Mouse (Mus musculus) heart, adult 18-20 months (tissue): ENCODE results near the gene Pold4. TPM values are rescaled to one million over a fixed set of nuclear protein-coding genes. Genes with fewer than 3 reads are reported as not detected.

Experiments used
- DNase-seq, 2 experiments: peaks; one replicate each; pipeline ENCODE4 v3.0.0; 2021 to 2022; ENCODE audit warnings: mixed read lengths in 1 of 2
- long read RNA-seq, 2 experiments: library from polyadenylated mRNA; stranded (forward); transcript quantifications; one replicate each; pipeline ENCODE4 v2.0.0; 2021
- total RNA-seq, 2 experiments: library from RNA; stranded (reverse); gene quantifications; 2 replicates each; pipeline ENCODE4 v1.2.3; 2021

Gene Pold4
- 10 to 100 TPM in 1 of 2 experiments, 1 to 10 TPM in 1; 9.1 to 19.9 TPM for total RNA-seq
- long read RNA-seq, experiment 1, transcript Pold4-201 (4 exons, 913 nt) = major isoform, 10 of 11 reads
- long read RNA-seq, experiment 1, partial matches to known transcripts = 1 of 11 reads
- long read RNA-seq, experiment 1, other reads (novel, unspliced or antisense) = 0 of 11 reads
- long read RNA-seq, experiment 2, transcript Pold4-201 (4 exons, 913 nt) = major isoform, 10 of 11 reads
- long read RNA-seq, experiment 2, partial matches to known transcripts = 0 of 11 reads
- long read RNA-seq, experiment 2, other reads (novel, unspliced or antisense) = 1 of 11 reads

- DNase-seq = peak; percentile 99
Measured at GRCm38 (mm10) chr19:4231253-4232185, at the start of gene Pold4. Gene Pold4, plus strand, starts transcription at chr19:4231899.

GRCm38 (mm10) chr19:4183689-4184088, 48.0 kb upstream of the Pold4 start:
- DNase-seq = no peak

- DNase-seq = no peak
Measured at GRCm38 (mm10) chr19:4184976-4185975, 46.4 kb upstream of the Pold4 start.

- no peak for DNase-seq
Measured at GRCm38 (mm10) chr19:4187303-4187702, 44.4 kb upstream of the Pold4 start.

DNA sequence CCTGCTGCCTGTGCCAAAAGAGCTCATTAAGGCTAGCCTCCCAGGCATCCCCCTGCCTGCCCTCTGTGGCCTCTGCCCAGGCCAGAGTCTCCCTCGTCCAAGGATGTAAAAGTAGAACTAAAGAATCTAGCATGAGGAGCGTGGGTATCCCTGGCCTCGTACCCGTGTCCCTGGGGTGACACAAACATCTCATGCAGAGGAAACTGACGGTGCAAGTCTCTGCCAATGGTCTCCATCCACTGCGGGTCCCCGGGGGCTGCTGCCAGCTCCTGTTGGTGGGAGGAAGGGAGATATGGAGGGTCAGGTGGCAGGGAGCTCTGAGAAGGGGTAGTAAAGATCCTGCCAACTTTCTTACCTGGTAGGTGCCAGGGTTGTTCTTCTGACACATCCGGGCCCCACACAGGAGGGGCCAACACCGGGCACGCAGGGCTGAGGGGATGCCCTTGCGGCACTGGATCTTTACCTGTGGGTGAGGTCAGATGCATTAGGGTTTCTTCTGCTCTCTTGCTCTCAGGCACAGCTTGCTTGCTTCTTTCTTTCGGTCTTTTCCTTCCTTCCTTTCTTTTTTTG, 42.6 kb upstream of the Pold4 start:
- DNase-seq = no peak

- DNase-seq = peak in 1 of 2 experiments; percentile 69
Measured at GRCm38 (mm10) chr19:4190831-4191334, 40.8 kb upstream of the Pold4 start, which contains the start of gene Tbc1d10c. Gene Tbc1d10c, minus strand, starts transcription at chr19:4191284.

- DNase-seq = peak; percentile 96
Measured at GRCm38 (mm10) chr19:4191528-4192250, 40.0 kb upstream of the Pold4 start, which contains the start of gene Ppp1ca. Gene Ppp1ca, plus strand, starts transcription at chr19:4192065.

- no peak for DNase-seq
Measured at GRCm38 (mm10) chr19:4192251-4192985, 39.3 kb upstream of the Pold4 start.

- DNase-seq = no peak
Measured at GRCm38 (mm10) chr19:4193129-4193528, 38.6 kb upstream of the Pold4 start.

GRCm38 (mm10) chr19:4194021-4194724, 37.5 kb upstream of the Pold4 start:
- no peak for DNase-seq

- no peak for DNase-seq
Measured at GRCm38 (mm10) chr19:4194776-4195650, 36.7 kb upstream of the Pold4 start.

- DNase-seq = no peak
Measured at GRCm38 (mm10) chr19:4196048-4196447, 35.7 kb upstream of the Pold4 start.

DNA sequence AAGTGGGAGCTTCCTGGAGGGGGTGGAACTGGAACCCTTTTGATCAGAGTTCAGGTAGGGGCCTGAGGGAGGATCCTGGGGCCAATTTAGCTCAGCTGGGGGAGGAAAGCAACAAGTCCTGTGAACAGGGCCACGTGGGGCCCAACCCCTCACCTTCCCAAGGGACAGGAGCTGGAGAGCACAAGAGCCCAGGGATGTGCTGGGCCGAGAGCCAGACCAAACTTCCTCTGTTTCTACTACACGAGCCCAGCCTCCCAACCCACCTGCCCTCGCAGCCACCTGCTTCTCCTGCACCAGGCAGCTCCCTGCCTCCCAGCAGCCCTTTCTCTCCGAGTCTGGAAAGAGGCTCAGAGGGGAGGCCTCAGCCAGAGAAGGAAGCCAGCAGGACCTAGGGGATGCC, 35.2 kb upstream of the Pold4 start:
- peak; percentile 56 to 68 for DNase-seq

DNA sequence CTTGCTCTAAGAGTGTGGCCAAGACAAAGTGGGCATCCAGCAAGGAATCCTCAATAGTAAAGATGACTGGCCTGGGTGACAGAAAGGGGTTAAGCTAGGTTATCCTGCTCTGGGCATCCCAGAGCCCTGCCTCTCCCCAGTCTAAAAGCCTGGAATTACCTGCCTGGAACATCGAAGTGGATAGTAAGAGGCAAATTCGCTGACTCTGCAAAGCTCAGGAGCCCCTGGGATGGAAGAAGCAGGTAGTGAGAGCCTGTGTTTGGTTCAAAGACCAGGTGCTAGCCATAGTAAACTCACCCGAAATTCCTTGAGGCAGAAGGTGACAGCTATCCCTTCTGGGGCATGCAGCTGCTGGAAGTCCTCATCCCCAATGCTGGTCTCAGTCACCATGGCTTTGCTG, 34.5 kb upstream of the Pold4 start:
- DNase-seq = no peak

- peak; percentile 98 for DNase-seq
Measured at GRCm38 (mm10) chr19:4201291-4201909, 30.3 kb upstream of the Pold4 start, which contains the start of gene Rad9a. Gene Rad9a, minus strand, starts transcription at chr19:4201662.

DNA sequence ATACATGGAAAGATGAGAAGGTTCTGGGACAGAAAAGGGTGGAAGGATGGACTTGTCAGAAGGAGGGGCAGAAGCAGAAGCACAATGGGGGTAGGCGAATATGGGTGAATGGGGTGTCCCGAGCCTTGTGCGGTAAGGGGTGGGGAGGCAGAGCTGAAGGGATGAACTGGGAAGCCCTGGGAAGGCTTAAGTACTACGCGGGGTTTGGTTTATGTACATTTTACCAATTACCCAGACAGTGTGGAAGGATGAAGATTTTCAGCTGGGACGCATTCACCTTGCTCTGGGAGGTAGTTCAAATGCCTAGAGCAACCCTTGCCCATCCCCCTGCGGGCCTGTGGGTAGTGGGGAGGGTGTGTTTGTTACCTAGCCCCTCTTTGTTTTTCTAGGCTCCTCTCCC, 29.6 kb upstream of the Pold4 start:
- peak in 1 of 2 experiments; percentile 46 for DNase-seq

DNA sequence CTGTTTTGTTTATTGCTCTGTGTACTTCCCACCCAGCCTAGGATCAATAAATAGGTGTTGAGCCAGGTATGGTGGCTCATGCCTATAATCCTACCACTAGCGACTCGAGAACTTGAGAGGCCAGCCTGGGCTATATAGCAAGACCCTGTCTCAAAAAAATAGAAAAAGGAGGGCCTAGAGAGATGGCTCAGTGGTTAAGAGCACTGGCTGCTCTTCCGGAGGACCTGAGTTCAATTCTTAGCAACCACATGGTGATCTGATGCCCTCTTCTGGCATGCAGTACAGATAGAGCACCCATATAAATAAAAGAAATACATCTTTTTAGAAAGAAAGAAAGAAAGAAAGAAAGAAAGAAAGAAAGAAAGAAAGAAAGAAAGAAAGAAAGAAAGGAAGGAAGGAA, 28.6 kb upstream of the Pold4 start:
- DNase-seq = no peak
